Mouse (Mus musculus) midbrain, postnatal 0 days (tissue): Measurements from ENCODE around the gene Arhgap9. TPM values are rescaled to one million over a fixed set of nuclear protein-coding genes. Genes with fewer than 3 reads are reported as not detected.

Source experiments
- ATAC-seq: fragments of 200-750 bp; cut with Nextera tagmentation; 2 replicates; pipeline ENCODE4 v1.8.0; 2017; ENCODE audit warnings: moderate number of reproducible peaks, mild to moderate bottlenecking, moderate TSS enrichment, moderate library complexity; ENCODE audit not compliant: low FRiP score
- DNase-seq: peaks from one replicate; pipeline ENCODE4 v3.0.0-alpha.2; 2015; ENCODE audit warnings: low spot score
- H3K27ac ChIP-seq: fragments of 300-500 bp; sonication (generic); 2 replicates; pipeline ENCODE4 v1.5.1; 2014; ENCODE audit warnings: low read depth, mild to moderate bottlenecking, low read length, mixed read lengths
- H3K27me3 ChIP-seq: fragments of 300-500 bp; sonication (generic); 2 replicates; pipeline ENCODE4 v1.6.1; 2014; ENCODE audit warnings: low read length, control low read depth, mixed read lengths; ENCODE audit not compliant: insufficient read depth
- H3K36me3 ChIP-seq: fragments of 300-500 bp; sonication (generic); 2 replicates; pipeline ENCODE4 v1.6.1; 2014; ENCODE audit warnings: low read length, control low read depth, mixed read lengths; ENCODE audit not compliant: insufficient read depth
- H3K4me1 ChIP-seq: fragments of 300-500 bp; sonication (generic); 2 replicates; pipeline ENCODE4 v1.6.1; 2014; ENCODE audit warnings: mild to moderate bottlenecking, control low read depth, antibody characterized with exemption, low read length, mixed read lengths; ENCODE audit not compliant: insufficient read depth
- H3K4me2 ChIP-seq: fragments of 300-500 bp; sonication (generic); 2 replicates; pipeline ENCODE4 v1.6.1; 2014; ENCODE audit warnings: low read depth, mild to moderate bottlenecking, low read length, mixed read lengths; ENCODE audit not compliant: poor library complexity, severe bottlenecking
- H3K4me3 ChIP-seq: fragments of 300-500 bp; sonication (generic); 2 replicates; pipeline ENCODE4 v1.5.1; 2014; ENCODE audit warnings: low read depth, mild to moderate bottlenecking, low read length, moderate library complexity
- H3K9ac ChIP-seq: fragments of 300-500 bp; sonication (generic); replicated peaks from 2 replicates; pipeline ENCODE4 v1.6.1; 2014; ENCODE audit warnings: mild to moderate bottlenecking, low read length, moderate library complexity, mixed read lengths; ENCODE audit not compliant: poor library complexity, severe bottlenecking
- H3K9me3 ChIP-seq: fragments of 300-500 bp; sonication (generic); 2 replicates; pipeline ENCODE4 v1.6.1; 2016; ENCODE audit warnings: low read length, control low read depth
- CTCF ChIP-seq: IDR thresholded peaks from 2 replicates; pipeline ENCODE4 v1.5.1; 2016; ENCODE audit warnings: antibody characterized with exemption, mild to moderate bottlenecking
- WGBS: fragments of 180-500 bp; shearing (Covaris S2); extraction: QIAGEN DNeasy Blood & Tissue Kit; methylation state at CpG from one replicate; pipeline ENCODE4 v1.1.7; 2014; 5-methylcytosine and 5-hydroxymethylcytosine counted together
- polyA plus RNA-seq: library from polyadenylated mRNA; unstranded; fragments of >200 nt; fragmentation: Nextera tagmentation; extraction: Ambion mirVana; gene quantifications from 2 replicates; pipeline ENCODE4 v1.2.1, GENCODE M21; 2015
- total RNA-seq: library from RNA; depleted of rRNA; stranded (reverse); fragments of >200 nt; gene quantifications from 2 replicates; pipeline ENCODE4 v1.2.3, GENCODE M21; 2014; rRNA removed

Arhgap9 gene
- total and polyA plus RNA-seq, 2 experiments from 2014 or later: 1.0 to 1.2 TPM

- TF ChIP-seq CTCF: no peak
- 77% methylated on average over 5 of the region's 5 CpGs for WGBS
Observed at GRCm38 (mm10) chr10:127367116-127367515, 45.4 kb downstream of the Arhgap9 start.

GRCm38 (mm10) chr10:127368273-127368672, 46.5 kb downstream of the Arhgap9 start:
- Histone ChIP-seq H3K9me3 (no peaks in the 10 kb centered on the region), H3K4me1 (no peaks in the 10 kb centered on the region), H3K27me3 (no peaks in the 10 kb centered on the region), H3K4me3 (no peak overlapping the region), H3K36me3 (no peaks in the 10 kb centered on the region), H3K9ac (no peak overlapping the region), H3K27ac (no peak overlapping the region), H3K4me2 (no peak overlapping the region)
- 74% methylated on average over 2 of the region's 2 CpGs for WGBS
- ATAC-seq (no peak), DNase-seq (no peak)
- no peak for TF ChIP-seq CTCF

More at GRCm38 (mm10) chr10:127367116-127367515, 45.4 kb downstream of the Arhgap9 start:
- Histone ChIP-seq H3K9me3 (no peaks in the 10 kb centered on the region), H3K27ac (no peak overlapping the region), H3K36me3 (no peaks in the 10 kb centered on the region), H3K9ac (no peak overlapping the region), H3K4me1 (no peaks in the 10 kb centered on the region), H3K4me3 (no peak overlapping the region), H3K4me2 (no peak overlapping the region), H3K27me3 (no peaks in the 10 kb centered on the region)
- no peak for DNase-seq
- ATAC-seq: no peak

- TF ChIP-seq CTCF: no peak
- no peaks in the 10 kb centered on the region for H3K27me3 ChIP-seq
- ATAC-seq (no peak), DNase-seq (no peak)
- no peak within 1 kb of the TSS for H3K4me2 ChIP-seq
- 77% methylated on average over 22 of the region's 22 CpGs for WGBS
- no peaks in the 10 kb centered on the region for H3K9me3 ChIP-seq
- no peak within 1 kb of the TSS for H3K4me3 ChIP-seq
- H3K4me1 ChIP-seq: no peaks in the 10 kb centered on the region
- H3K27ac ChIP-seq: no peak within 1 kb of the TSS
- H3K36me3 ChIP-seq: no peaks in the 10 kb centered on the region
- no peak within 1 kb of the TSS for H3K9ac ChIP-seq
Observed at GRCm38 (mm10) chr10:127369834-127370820, 48.4 kb downstream of the Arhgap9 start, which contains the start of gene Inhbc. TSS of gene Inhbc (minus strand) at chr10:127370431.

- H3K27me3 ChIP-seq: no peaks in the 10 kb centered on the region
- DNase-seq: no peak
- no peak for ATAC-seq
- H3K4me1 ChIP-seq: no peaks in the 10 kb centered on the region
- no peak overlapping the region for H3K4me2 ChIP-seq
- H3K4me3 ChIP-seq: no peak overlapping the region
- H3K36me3 ChIP-seq: no peaks in the 10 kb centered on the region
- H3K27ac ChIP-seq: no peak overlapping the region
- 67% methylated on average over 2 of the region's 2 CpGs for WGBS
- H3K9ac ChIP-seq: no peak overlapping the region
- no peaks in the 10 kb centered on the region for H3K9me3 ChIP-seq
- no peak for TF ChIP-seq CTCF
Observed at GRCm38 (mm10) chr10:127371023-127371422, 49.3 kb downstream of the Arhgap9 start.

GRCm38 (mm10) chr10:127377700-127378099, 55.9 kb downstream of the Arhgap9 start:
- 79% methylated on average over 3 of the region's 3 CpGs for WGBS
- no peak overlapping the region for H3K27ac ChIP-seq
- DNase-seq: no peak
- H3K9me3 ChIP-seq: no peaks in the 10 kb centered on the region
- ATAC-seq: no peak
- H3K9ac ChIP-seq: no peak overlapping the region
- no peak for TF ChIP-seq CTCF
- no peak overlapping the region for H3K4me3 ChIP-seq
- H3K36me3 ChIP-seq: no peaks in the 10 kb centered on the region
- no peaks in the 10 kb centered on the region for H3K4me1 ChIP-seq
- no peaks in the 10 kb centered on the region for H3K27me3 ChIP-seq
- no peak overlapping the region for H3K4me2 ChIP-seq

Other genes starting within 250 kb of the Arhgap9 start
- gene Agap2, start 246.7 kb upstream of the Arhgap9 start, total RNA-seq: 330 and 343 TPM in 2 replicates
- gene Agap2, start 246.7 kb upstream of the Arhgap9 start, polyA plus RNA-seq: 5.4 and 6.3 TPM in 2 replicates
- gene Os9, start 200.8 kb upstream of the Arhgap9 start, total RNA-seq: 114 and 120 TPM in 2 replicates
- gene Os9, start 200.8 kb upstream of the Arhgap9 start, polyA plus RNA-seq: 126 TPM in 2 replicates
- gene B4galnt1, start 156.7 kb upstream of the Arhgap9 start, total RNA-seq: 126 and 134 TPM in 2 replicates
- 86.8 and 88.6 TPM in 2 replicates for gene B4galnt1, start 156.7 kb upstream of the Arhgap9 start, polyA plus RNA-seq
- gene Slc26a10, start 141.3 kb upstream of the Arhgap9 start, total RNA-seq: 0.05 TPM in 2 replicates
- gene Slc26a10, start 141.3 kb upstream of the Arhgap9 start, polyA plus RNA-seq: 0.80 TPM in 2 replicates
- gene Arhgef25, start 131.9 kb upstream of the Arhgap9 start, total RNA-seq: 47.6 and 48.8 TPM in 2 replicates
- 13.5 and 15.4 TPM in 2 replicates for gene Arhgef25, start 131.9 kb upstream of the Arhgap9 start, polyA plus RNA-seq
- gene Dtx3, start 126.2 kb upstream of the Arhgap9 start, total RNA-seq: 258 and 275 TPM in 2 replicates
- gene Dtx3, start 126.2 kb upstream of the Arhgap9 start, polyA plus RNA-seq: 205 and 217 TPM in 2 replicates
- 17.0 and 18.3 TPM in 2 replicates for gene Pip4k2c, start 110.4 kb upstream of the Arhgap9 start, total RNA-seq
- gene Pip4k2c, start 110.4 kb upstream of the Arhgap9 start, polyA plus RNA-seq: 14.5 and 15.1 TPM in 2 replicates
- gene Kif5a, start 58.6 kb upstream of the Arhgap9 start, total RNA-seq: 244 and 249 TPM in 2 replicates
- gene Kif5a, start 58.6 kb upstream of the Arhgap9 start, polyA plus RNA-seq: 102 and 103 TPM in 2 replicates
- 274 and 309 TPM in 2 replicates for gene Dctn2, start 55.6 kb upstream of the Arhgap9 start, total RNA-seq
- gene Dctn2, start 55.6 kb upstream of the Arhgap9 start, polyA plus RNA-seq: 318 and 345 TPM in 2 replicates
- 8.2 and 10.0 TPM in 2 replicates for gene Mbd6, start 32.9 kb upstream of the Arhgap9 start, total RNA-seq
- 7.3 and 11.2 TPM in 2 replicates for gene Mbd6, start 32.9 kb upstream of the Arhgap9 start, polyA plus RNA-seq
- 62.6 and 84.3 TPM in 2 replicates for gene Mars, start 10.2 kb upstream of the Arhgap9 start, total RNA-seq
- 103 and 112 TPM in 2 replicates for gene Mars, start 10.2 kb upstream of the Arhgap9 start, polyA plus RNA-seq
- 4.2 and 6.9 TPM in 2 replicates for gene Gli1, start 20.0 kb downstream of the Arhgap9 start, total RNA-seq
- 1.0 and 1.1 TPM in 2 replicates for gene Gli1, start 20.0 kb downstream of the Arhgap9 start, polyA plus RNA-seq
- not detected in 2 replicates for gene Inhbe, start 32.4 kb downstream of the Arhgap9 start, total RNA-seq
- gene Inhbe, start 32.4 kb downstream of the Arhgap9 start, polyA plus RNA-seq: 0.04 TPM in 1 of 2 replicates, not detected in the other
- gene Inhbc, start 48.5 kb downstream of the Arhgap9 start, total RNA-seq: not detected in 2 replicates
- gene Inhbc, start 48.5 kb downstream of the Arhgap9 start, polyA plus RNA-seq: not detected in 2 replicates
- 52.0 and 53.2 TPM in 2 replicates for gene R3hdm2, start 58.4 kb downstream of the Arhgap9 start, total RNA-seq
- gene R3hdm2, start 58.4 kb downstream of the Arhgap9 start, polyA plus RNA-seq: 38.0 and 40.0 TPM in 2 replicates
- gene Stac3, start 179.7 kb downstream of the Arhgap9 start, total RNA-seq: 1.2 and 2.3 TPM in 2 replicates
- gene Stac3, start 179.7 kb downstream of the Arhgap9 start, polyA plus RNA-seq: 0.51 and 1.0 TPM in 2 replicates
- gene Ndufa4l2, start 193.0 kb downstream of the Arhgap9 start, total RNA-seq: 16.2 and 16.6 TPM in 2 replicates
- 18.7 and 19.9 TPM in 2 replicates for gene Ndufa4l2, start 193.0 kb downstream of the Arhgap9 start, polyA plus RNA-seq
- gene Shmt2, start 200.5 kb downstream of the Arhgap9 start, total RNA-seq: 39.8 and 48.0 TPM in 2 replicates
- 32.8 and 34.2 TPM in 2 replicates for gene Shmt2, start 200.5 kb downstream of the Arhgap9 start, polyA plus RNA-seq
- 11.8 and 22.6 TPM in 2 replicates for gene Nxph4, start 212.6 kb downstream of the Arhgap9 start, total RNA-seq
- gene Nxph4, start 212.6 kb downstream of the Arhgap9 start, polyA plus RNA-seq: 68.9 and 72.4 TPM in 2 replicates